Mouse (Mus musculus) heart, postnatal 14 days (tissue): Measurements from ENCODE around the gene Cyld. TPM values are rescaled to one million over a fixed set of nuclear protein-coding genes. Genes with fewer than 3 reads are reported as not detected.
"Not testable (repeated sequence)": the region's sequence is repeated elsewhere in the genome, so short reads cannot be mapped to it uniquely, and the experiment has no call there.

Experiments used
- DNase-seq, 2 experiments: peaks; one replicate each; pipeline ENCODE4 v3.0.0; 2021 to 2022
- intact Hi-C: fragments of 180-260 bp; cut with DNase I; formaldehyde crosslinking; loops from one replicate; pipeline ENCODE4 v1.15.1; 2025
- total RNA-seq, 2 experiments: library from RNA; stranded (reverse); gene quantifications; 2 replicates each; pipeline ENCODE4 v1.2.3; 2021

Gene Cyld
- total RNA-seq, 2 experiments from 2014 or later, result 20.9 to 22.1 TPM

DNA sequence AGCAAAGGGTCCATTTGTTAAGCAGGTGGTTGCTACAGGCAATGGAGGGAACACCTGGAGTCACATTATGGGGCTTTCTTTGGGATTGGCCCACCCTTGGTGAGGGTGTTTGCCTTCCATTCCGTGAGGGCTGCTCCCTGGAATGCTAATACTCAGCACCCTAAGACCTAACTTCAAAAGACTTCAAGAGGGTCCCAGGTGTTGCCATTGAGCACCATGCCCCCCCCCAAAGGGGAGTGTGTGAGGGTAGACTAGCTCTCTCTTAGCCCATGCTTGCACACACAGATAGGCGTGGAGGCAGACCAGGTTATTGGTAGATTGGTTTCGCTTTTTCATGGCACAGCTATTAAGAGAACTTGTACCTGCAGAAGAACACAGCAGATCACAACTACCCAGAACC, 83.3 kb downstream of the Cyld start:
- intact Hi-C loops, result no loop called here
- no peak for DNase-seq

GRCm38 (mm10) chr8:88781283-88781682, 84.5 kb downstream of the Cyld start:
- intact Hi-C loops, result no loop called here
- DNase-seq, result no peak

GRCm38 (mm10) chr8:88783722-88784121, 86.9 kb downstream of the Cyld start:
- intact Hi-C loops, result no loop called here
- DNase-seq, result no peak

DNA sequence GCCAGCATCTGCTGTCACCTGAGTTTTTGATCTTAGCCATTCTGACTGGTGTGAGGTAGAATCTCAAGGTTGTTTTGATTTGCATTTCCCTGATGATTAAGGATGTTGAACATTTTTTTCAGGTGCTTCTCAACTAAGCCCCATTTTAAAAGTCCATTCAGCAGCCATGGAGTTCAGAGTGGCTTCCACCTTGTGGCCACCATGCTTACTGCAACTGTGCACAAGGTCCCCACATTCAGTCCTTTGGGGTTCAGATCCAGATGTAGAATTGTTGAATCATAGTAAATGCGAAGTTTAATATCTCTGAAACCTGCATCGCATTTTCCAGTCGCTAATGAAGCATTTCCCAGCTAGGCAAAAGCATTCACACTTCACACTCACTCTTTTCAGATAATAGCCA, 91.5 kb downstream of the Cyld start:
- DNase-seq, intact Hi-C loops: not testable (repeated sequence)

GRCm38 (mm10) chr8:88792691-88793323, 96.0 kb downstream of the Cyld start:
- intact Hi-C loops, result no loop called here

DNA sequence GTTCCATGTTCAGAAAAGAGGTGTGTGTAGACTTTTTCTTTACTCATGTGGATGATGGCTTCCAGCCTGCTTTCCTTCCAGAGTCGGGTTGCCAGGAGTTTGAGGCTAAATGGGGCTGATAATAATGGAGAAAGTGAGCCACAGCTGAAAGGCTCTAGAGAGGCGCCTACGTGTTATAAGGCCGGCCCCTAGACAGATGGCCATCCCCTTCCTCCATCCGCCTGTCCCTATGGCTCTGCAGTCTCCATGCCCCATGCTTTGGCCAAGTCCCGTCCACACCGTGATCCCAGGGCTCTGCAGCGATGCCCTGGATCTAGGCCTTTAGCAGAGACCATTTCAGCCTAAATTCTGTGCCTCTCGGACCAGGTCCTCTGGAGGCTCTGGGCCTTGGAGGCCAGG, 96.5 kb downstream of the Cyld start:
- DNase-seq, result no peak
- intact Hi-C loops, result no loop called here

More at GRCm38 (mm10) chr8:88792691-88793323, 96.0 kb downstream of the Cyld start:
- peak; percentile 3 to 6 for DNase-seq

GRCm38 (mm10) chr8:88793746-88794614, 97.2 kb downstream of the Cyld start:
- intact Hi-C loops, result no loop called here
- DNase-seq, result no peak

- intact Hi-C loops, result no loop called here
- no peak for DNase-seq
Observed at GRCm38 (mm10) chr8:88794615-88794907, 97.7 kb downstream of the Cyld start.

DNA sequence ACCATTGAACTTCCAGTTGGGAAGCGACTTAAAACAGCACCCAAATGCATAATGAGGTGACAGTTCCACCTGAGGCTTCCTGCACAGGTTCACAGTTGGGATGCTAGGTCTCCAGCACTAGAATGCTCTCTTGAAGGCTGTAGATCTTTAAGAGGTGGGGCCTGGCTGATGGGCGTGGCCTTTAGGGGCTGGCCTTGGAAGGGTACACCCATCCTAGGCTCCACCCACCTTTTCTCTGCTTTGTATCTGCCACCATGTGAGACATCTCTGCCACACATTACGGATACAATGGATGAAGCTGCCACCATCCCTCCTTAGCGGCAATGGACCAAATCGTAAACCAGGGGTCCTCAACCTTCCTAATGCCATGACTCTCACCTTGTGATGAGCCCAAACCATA, 99.1 kb downstream of the Cyld start:
- intact Hi-C loops, result no loop called here
- no peak for DNase-seq

- DNase-seq, result no peak
- intact Hi-C loops, result no loop called here
Observed at GRCm38 (mm10) chr8:88796651-88797050, 99.8 kb downstream of the Cyld start.

Other genes with a start within 250 kb of the Cyld start
- gene Nkd1, start 175.7 kb upstream of the Cyld start, total RNA-seq, result 1 to 10 TPM; 3.0 to 3.3 TPM
- 1 to 10 TPM in 1 of 2 experiments, under 1 TPM in 1; 0.98 to 1.5 TPM for gene Snx20, start 60.9 kb upstream of the Cyld start, total RNA-seq
- gene Nod2, start 49.7 kb upstream of the Cyld start, total RNA-seq, result 1 to 10 TPM; 1.2 to 1.4 TPM